In genomic region chr6:114254927-114255326, GRCm38 (mm10) we compare ENCODE assay signal across 13 mouse cellular contexts. TPM values are rescaled to one million over a fixed set of nuclear protein-coding genes. Genes with fewer than 3 reads are reported as not detected.
DNase-seq lines count a peak whose midpoint lies in the region; ATAC-seq and TF ChIP-seq lines count a peak whose summit lies in the region.
"Had no signal": no experiment of that assay in that cellular context is flagged by ENCODE, and none has a peak within 500 bp of the region (broad histone marks: within the 10 kb centered on the region; RNA-seq: fewer than 3 reads in every experiment).

No protein-coding gene starts in this region.

- ATAC-seq in forebrain, postnatal 0 days, result peak; percentile 62
- ATAC-seq in monocyte, adult 5-6 weeks (replicated peaks; ENCODE audit: insufficient number of reproducible peaks, low FRiP score, low TSS enrichment, poor library complexity, severe bottlenecking), result no peak

- WGBS in forebrain, postnatal 0 days, result 50% methylated on average over 14 of the region's 14 CpGs

- no peak overlapping the region for H3K9ac ChIP-seq in forebrain, postnatal 0 days

- H3K4me1 ChIP-seq in forebrain, postnatal 0 days (ENCODE audit: insufficient read depth), result peaks cover 18% of the 10 kb centered on the region

- TF ChIP-seq CTCF in forebrain, postnatal 0 days (IDR thresholded peaks at IDR 0.05; ENCODE audit: low read depth), result no peak

- no peak overlapping the region for H3K4me2 ChIP-seq in forebrain, postnatal 0 days (ENCODE audit: low read depth)

- no peak overlapping the region for H3K4me3 ChIP-seq in forebrain, postnatal 0 days (ENCODE audit: low read depth, low read length)

- DNase-seq in brain, adult 2 months (ENCODE audit: low read depth, low spot score), result peak; percentile 80
- DNase-seq in forebrain, postnatal 0 days, result peak; percentile 71
- DNase-seq in layer of hippocampus, postnatal 14 days (ENCODE audit: low spot score in 2 of 2), result peak; percentile 28 to 39
- DNase-seq in right cerebral cortex, adult 18-20 months, result peak; percentile 67
- DNase-seq in adrenal gland, adult 18-20 months (ENCODE audit: low spot score in 2 of 2), result no peak
- DNase-seq in thymus, postnatal 4 days, result no peak
- DNase-seq: cerebellum, adult 9-11 months; lung, adult 18-20 months; thymus, adult 2 months had no signal

- no peaks in the 10 kb centered on the region for H3K9me3 ChIP-seq in forebrain, postnatal 0 days (ENCODE audit: low read length)

- H3K27me3 ChIP-seq in forebrain, postnatal 0 days (ENCODE audit: insufficient read depth, low read length), result no peaks in the 10 kb centered on the region

- no peaks in the 10 kb centered on the region for H3K36me3 ChIP-seq in forebrain, postnatal 0 days (ENCODE audit: insufficient read depth)

- H3K27ac ChIP-seq in forebrain, postnatal 0 days (ENCODE audit: low read depth, low read length), result peak overlapping the region; percentile 70
- H3K27ac ChIP-seq: kidney, postnatal 0 days had no signal

RNA-seq across cellular contexts. Expression of gene Slc6a1, which starts 27.5 kb away (rescaled TPM):
- total RNA-seq in forebrain, postnatal 0 days (2014; rRNA removed), result 221 and 302 TPM in 2 replicates
- 105 and 152 TPM in 2 replicates for polyA plus RNA-seq in forebrain, postnatal 0 days (2015; fragmentation: Nextera tagmentation; extraction: Ambion mirVana)
- 100 to 1,000 TPM; 330 to 335 TPM for total RNA-seq in layer of hippocampus, postnatal 14 days (2021)
- not detected for total RNA-seq in adrenal gland, adult 18-20 months (2021)
- total RNA-seq in monocyte, adult 5-6 weeks (2017), result not detected in 3 replicates
- total RNA-seq: granulocyte monocyte progenitor cell, adult 5-6 weeks; megakaryocyte progenitor cell, adult 5-6 weeks had no signal

Comparison
In these comparisons a context has a peak if more than half of its experiments do, and no peak if none do; other contexts are left out.
1. DNase-seq: peak in brain, adult 2 months (single experiment), forebrain, postnatal 0 days (single experiment), layer of hippocampus, postnatal 14 days (2 of 2) and right cerebral cortex, adult 18-20 months (single experiment); none in adrenal gland, adult 18-20 months (0 of 2) and thymus, postnatal 4 days (single experiment).
2. RNA of gene Slc6a1, which starts 27.5 kb away (total RNA-seq): 330 to 335 TPM in layer of hippocampus, postnatal 14 days and 221 to 302 TPM in forebrain, postnatal 0 days; not detected in adrenal gland, adult 18-20 months and not detected in monocyte, adult 5-6 weeks; every median in the first group is over 100 times any median in the second.